Mouse (Mus musculus): ENCODE data around the gene Tmem88b.
A peak's percentile ranks its signal among the peaks of the same experiment; 100 is the strongest.
"Not testable (repeated sequence)": the region's sequence is repeated elsewhere in the genome, so short reads cannot be mapped to it uniquely, and the experiment has no call there.

Gene Tmem88b

DNA sequence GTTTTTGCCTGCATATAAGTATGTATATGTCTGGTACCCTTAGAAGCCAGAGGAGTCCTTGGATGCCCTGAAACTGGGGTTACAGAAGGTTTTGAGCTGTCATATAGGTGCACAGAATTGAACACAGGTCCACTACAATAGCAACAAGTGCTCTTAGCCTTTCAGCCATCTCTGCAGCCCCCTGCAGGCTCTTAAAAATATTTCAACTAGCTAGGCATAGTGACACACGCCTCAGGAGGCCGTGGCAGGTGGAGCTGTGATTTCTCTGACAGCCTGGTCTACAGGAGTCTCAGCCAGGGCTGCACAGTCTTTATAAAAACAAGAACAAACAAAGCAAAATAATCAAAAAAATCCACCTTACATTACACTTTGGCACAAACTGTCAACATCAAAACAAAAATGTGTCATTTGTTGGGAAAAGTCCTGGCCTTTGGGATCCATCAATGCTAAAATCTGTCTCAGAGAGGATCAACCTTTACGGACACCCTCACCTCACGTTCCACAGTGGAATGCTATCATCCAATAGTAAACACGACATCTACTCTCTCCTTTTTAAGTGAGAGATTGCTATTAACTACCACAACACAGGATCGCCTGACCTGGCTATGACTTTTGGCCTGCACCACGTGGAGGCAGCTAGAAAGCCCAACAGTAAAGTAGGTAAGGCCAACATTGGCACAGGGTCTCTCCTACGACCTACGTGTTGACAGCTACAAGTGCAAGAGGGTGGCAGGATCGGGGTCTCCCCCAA lies 25.6 kb downstream of the Tmem88b start:
- DNase-seq, result peak; percentile 29 to 32

DNA sequence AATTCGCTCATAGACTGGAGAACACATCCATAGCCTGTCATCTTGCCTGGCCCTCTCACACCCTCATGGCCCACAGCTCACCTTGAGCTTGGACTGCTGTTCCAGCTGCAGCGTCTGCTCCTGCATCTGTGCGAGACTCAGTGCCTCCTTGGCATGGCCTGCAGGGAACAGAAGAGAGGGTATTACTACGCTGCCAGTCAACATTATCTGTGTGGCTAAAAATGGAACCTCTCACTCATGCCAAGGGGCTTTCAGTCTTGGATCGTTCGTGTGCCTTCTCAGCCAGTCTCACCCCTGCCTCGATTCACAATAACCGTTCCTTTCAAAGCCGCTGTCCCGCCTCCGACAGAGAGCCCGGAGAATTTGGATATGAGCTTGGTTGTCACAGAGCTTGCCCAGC lies 28.7 kb downstream of the Tmem88b start:
- DNase-seq, result no peak

DNA sequence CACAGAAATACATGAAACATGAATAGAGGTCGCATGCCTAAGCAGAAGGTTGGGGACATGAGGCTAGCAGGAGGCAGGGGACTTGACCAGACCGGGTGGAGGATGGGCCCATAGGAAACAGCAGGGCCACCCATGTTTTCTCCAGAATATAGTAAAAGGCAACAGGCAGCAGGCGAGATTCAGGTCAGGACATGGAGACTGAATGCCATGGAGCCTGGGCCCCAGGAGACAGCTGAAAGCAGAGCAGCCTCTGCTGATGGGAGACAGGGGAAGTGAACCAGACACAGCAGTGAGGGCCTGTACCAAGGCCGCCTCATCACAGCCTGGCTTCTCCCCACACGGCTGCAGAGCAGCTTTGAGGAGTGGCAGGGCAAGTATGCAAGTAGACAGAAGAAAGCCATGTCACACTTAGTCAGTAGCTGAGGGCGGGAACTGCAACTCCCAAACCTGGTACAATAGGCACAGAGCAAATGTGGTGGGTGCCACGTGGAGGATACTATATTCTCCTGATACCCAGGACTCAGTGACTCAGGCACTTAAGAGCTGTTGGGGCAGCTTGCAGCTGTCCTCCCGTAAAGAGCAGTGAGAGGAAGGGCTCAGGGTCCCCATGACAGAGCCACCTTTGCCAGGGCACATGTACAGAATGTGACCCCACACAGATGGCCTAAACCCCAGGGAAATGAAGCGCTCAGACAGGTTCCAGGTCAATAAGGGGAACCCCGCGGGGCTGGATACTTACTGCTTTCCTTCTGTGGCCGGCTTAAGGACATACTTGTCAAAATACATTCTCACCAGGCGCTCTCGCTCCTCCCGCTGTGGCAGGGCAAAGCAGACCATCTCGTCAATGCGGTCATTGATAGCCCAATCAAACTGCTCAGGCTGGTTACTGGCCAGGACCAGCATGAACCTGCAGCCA lies 38.8 kb downstream of the Tmem88b start:
- DNase-seq, result no peak

DNA sequence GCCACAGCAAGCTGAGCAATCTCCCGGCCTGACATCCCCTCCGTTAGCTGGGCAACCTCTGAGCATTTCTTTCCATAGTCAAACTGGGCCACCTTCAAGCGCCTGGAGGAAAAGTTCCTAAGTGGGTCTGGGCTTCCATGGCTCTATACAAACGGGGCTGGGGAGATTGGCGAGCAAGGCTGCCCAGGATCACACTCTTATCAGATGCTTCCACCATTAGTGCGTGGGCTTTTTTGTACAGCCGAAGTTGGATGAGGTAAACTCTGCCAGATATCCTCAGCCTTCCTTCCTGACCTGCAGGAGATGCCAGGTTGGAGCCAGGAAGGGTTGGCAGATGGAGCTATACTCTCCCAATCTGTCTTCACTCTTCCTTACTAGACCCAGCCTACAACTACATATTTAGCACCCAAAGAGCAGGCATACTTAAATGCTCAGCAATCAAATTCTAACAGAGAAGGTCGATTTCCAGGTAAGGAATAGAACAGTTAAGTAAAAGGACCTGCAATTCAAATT lies 39.6 kb downstream of the Tmem88b start:
- DNase-seq, result no peak

DNA sequence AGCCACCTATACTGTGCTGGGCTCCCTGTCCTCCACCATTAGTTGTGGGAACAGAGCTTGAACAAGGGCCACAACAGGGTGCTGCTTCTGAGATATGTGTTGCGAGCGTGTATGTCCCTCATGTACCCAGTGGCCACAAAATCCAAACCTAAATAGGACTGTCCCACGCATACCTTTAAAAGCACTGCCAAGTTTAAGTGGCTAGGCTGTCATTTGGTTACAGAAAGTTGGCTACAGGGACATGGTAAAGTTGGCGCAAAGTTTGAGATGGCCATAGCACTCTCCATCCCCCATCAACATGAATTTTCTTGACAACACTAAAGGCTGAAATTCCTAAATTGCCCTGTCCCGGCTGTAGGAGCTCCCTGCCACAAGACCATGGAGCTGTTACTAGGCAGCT lies 40.5 kb downstream of the Tmem88b start:
- no peak for DNase-seq

DNA sequence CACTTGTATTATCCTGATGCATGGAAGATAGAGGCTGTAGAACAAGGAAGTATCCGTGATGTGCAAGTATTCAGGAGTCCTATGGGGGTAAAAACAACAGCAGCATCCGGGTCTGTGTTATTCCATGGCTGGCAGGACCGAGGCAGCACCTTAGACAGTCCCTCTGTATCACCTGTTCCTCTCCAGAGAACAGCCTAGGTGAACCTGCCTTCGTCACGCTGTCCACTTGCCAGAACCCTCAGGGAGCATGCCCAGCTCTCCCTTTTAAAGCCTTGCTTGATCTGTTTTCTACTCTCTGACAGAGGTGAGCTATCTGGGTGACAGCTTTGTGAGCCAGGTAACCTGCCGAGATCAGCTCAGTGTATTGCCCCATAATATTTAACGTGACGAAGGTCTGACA lies 41.2 kb downstream of the Tmem88b start:
- no peak for DNase-seq

DNA sequence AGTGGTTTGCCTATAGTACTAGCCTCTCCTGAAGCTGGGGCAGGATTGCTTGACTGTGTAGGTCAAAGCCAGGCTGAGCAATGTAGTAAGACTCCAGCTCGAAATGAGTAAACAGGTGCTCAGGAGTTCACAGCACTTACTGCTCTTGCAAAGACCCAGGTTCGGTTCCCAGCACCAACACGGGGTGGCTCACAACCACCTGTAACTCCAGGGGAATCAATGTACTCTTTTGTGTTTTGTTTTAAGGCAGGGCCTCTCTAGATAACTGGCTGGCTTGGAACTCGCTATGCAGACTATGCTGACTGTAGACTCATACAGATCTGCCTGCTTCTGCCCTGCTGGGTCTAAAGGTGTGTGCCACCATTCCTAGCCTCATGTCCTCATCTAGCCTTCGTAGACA lies 43.0 kb downstream of the Tmem88b start:
- DNase-seq, result no peak

DNA sequence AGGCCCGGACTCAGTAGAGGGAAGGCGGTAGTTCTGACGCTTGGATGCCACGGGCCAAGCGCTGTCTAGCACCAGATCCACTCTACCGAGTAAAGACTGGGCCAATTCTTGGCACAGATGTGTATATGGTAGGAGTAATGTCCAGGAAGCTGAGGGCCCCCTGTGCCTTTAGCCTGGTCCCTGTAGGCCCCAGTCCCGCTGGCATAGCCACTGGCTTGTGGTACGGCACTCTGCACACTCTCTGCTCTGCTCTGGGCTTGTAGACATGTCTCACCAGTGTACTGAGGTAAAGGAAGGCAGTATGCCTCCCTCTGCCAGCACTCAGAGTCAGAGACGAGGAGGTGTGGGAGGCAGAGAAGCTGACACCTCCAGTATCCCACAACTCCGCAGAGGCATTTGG lies 45.0 kb downstream of the Tmem88b start:
- DNase-seq, result not testable (repeated sequence)

DNA sequence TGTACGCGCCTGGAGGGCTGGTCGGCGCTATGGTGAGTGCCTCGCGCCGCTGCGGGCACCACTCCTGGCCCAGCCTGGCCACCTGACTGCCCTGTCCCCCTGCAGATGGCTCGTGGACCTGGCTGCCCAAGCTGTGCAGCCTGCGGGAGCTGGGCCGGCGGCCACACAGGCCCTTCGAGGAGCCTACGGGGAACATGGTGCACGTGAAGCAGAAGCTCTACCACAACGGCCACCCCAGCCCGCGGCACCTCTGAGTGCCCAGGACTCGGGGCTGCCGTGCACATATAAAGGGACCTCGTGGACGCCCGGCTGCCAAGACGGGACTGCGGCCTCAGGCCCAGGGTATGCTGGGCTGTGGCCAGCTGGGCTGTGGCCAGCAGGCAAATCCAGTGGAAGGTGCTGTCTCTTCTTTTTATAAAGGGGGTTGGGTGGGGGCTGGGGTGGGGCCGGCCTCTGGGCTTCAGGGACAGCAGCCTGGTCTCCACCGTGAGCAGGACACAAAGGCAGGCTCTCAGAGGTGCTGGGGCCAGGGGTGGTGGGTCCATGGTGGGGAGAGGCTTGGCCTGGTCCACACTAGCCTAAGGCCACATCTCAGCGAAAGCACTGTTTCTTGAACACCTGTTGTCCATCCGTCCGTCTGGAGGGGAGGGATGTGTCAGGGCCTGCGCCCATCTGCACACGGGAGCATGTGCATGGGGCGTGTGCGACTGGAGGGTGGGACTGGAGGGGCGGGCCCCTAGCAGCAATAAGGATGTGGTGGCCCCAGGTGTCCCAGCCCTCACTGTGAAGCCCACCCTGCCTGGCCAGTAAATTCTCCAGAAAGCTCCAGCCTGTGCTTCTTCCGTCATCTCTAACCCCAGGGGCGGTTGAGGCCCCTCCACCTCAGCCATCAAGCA lies 45.7 kb downstream of the Tmem88b start:
- DNase-seq, result no peak

DNA sequence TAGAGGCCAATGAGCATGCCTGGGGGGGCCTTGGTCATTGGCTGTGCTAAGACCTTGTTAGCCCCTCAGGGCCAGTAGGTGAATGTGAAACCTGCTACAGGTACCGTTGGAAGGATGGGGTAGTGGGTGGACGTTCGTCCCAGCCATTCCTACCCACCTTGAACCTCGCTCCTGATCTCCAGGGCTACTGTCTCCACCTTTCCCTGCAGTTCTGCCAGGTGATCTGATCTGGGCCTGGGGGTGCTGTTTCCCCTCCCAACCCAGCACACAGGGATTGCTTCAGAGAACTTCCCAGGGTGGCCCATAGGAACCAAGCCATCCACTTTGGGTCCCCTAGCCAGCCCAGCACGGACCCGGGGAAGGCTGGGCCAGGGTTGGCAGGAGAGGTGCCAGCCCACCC lies 46.5 kb downstream of the Tmem88b start:
- DNase-seq, result no peak

DNA sequence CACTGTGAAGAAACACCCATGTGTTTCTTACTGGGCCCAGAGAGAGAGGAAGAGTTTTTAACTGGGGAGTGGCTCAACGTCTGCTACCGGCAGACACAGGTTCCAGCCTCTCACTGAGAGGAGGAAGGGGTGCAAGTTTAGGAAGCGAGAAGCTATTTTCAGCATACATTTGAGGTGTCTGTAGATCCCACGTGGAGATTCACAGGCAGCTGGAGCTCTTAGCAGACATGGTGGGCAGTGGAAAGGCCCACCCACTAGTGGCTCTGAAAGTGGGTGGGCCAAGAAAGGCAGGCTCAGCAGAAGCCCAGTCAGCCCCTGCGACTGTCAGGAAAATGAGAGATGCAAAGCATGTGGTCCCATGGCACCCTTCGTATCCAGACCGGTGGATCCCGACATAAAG lies 47.4 kb downstream of the Tmem88b start:
- no peak for DNase-seq

DNA sequence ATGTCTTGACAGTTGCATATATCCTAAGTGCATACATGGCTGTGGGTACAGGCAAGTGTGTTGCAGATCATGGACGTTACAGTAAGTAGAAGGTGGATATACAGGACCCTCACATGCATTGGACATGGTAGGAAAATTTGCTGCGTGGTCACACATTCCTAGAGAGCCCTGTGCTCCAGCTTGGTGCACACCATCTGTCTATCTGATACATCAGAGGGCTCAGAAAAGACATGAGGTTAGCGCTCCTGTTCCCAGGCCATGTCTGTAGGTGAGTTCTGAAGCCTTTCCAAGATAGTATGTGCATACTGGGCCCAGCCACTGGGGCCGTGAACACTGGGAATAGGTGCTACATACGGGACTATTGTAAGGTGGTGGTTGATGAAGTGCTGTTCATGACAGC lies 49.3 kb downstream of the Tmem88b start:
- DNase-seq, result no peak

DNA sequence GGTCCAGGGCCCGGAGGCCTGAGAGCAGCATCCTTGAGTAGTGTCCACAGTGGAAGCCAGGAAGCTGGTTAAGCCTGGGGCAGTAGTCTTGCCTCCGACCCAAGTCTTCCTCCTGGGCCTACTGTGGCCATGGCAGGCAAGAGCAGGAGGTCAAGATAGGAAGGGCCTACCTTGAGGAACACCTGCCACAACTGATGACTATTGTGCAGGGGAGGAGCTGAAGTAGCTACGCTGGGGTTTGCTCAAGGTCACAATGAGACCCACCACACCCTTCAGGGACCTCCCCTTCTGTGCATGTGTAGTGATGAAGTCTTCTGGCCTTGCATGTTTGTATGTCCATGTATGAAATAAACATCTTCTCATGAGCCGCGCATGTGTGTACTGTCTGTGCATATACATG lies 49.9 kb downstream of the Tmem88b start:
- DNase-seq, result no peak

DNA sequence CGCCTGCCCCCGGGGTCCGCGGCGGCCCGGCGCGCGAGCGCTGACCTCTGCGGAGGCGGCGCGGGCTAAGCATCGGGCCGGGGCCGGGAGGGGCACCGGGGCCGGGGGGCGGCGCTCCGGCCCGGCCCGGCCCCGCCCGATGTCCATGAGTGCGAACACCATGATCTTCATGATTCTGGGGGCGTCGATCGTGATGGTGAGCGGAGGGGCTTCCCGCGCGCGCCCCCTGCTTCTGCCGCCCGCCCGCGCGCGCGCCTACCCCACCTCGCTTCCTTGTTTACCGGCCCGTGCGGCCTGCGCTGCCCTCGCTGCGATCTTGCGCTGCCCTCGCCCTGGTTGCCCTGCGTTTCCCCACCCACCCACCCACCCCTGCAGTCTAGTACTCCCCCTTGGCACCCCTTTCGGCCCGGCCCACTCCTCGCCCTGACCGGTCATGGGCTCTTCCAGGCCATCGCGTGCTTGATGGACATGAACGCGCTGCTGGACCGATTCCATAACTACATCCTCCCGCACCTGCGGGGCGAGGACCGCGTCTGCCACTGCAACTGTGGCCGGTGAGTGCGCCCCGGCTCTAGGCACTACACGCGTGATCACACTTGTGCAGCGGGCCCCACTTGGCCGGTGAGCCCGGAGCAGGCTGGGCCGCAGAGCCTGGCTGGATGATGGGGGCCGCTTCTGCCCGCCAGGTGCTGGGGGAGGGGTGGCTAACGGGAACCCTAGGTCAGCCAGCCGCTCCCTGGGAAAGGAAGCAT lies 50.5 kb downstream of the Tmem88b start:
- peak; percentile 23 to 42 for DNase-seq

DNA sequence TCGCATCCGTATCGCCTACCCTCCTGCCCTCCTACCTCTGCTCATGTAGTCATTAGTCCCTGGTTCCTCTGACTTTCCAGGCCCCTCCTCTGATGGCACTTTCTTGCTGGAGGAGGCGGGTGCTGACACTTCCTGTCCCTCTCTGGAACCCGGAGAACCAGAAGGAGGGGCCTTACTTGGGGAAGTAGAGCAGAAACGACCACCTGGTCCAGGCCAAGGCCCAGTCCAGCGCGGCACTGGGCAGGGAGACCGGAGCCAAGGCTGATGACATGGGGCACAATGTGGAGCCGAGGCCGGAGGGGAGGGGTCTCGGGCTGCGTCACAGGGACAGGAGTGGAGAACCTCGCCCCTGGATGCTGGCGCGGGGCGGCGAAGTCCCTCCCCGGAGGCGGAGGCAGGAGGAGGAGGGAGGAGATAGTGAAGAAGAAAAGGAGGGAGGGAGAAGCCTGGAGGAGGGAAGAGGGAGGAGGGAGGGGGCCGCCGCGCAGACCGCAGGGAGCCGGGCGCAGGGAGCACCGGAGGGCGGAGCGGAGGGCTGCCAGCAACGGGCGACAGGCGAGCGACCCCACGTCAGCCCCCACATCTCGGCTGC lies 51.2 kb downstream of the Tmem88b start, which contains the start of gene Tmem240:
TSS of gene Tmem240 (plus strand) at position 451 of the 592 bp plus-strand sequence.
- peak; percentile 71 to 82 for DNase-seq

DNA sequence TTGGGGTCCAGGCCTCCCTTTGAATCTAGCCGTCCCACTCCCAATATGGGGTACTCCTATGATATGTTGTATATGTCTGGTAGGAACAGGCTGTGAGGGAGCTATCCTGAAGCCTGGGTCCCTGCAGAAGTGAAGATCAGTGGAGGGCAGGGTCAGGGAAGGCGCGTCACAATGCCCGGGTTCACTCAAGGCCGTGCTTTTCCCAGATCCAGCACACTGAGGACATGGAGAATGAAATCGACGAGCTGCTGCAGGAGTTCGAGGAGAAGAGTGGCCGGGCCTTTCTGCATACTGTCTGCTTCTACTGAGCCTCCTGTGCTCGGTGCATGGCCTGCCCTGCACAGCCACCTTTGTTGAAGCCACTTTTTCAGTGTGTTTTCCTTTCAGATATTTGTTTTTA lies 52.4 kb downstream of the Tmem88b start:
- DNase-seq, result no peak

All from kidney, adult 8-10 months (tissue).